Mouse (Mus musculus) olfactory bulb, adult 2 months (tissue): ENCODE data around the gene Meiob.

Experiments
- CTCF ChIP-seq: fragments of 200-500 bp; IDR thresholded peaks from 2 replicates; pipeline ENCODE4 v1.5.1; 2012; ENCODE audit warnings: low read depth, mild to moderate bottlenecking, low read length, moderate library complexity; ENCODE audit not compliant: insufficient read depth
- POLR2A ChIP-seq: fragments of 200-500 bp; IDR thresholded peaks from 2 replicates; pipeline ENCODE4 v1.6.1; 2012; ENCODE audit warnings: mild to moderate bottlenecking, low read depth, low read length, moderate library complexity; ENCODE audit not compliant: insufficient read depth

GRCm38 (mm10) chr17:24847386-24847785, 43.3 kb downstream of the Meiob start:
- no peak for TF ChIP-seq CTCF
- no peak for TF ChIP-seq POLR2A
